Mouse (Mus musculus): ENCODE measurements around the gene Rufy3.

GRCm38 (mm10) chr5:88602030-88602429 lies 37.2 kb downstream of the Rufy3 start:
- TF ChIP-seq GATA1 (IDR thresholded peaks at IDR 0.05; ENCODE audit: low read length): no peak
- no peak for TF ChIP-seq TAL1 (IDR thresholded peaks at IDR 0.05; ENCODE audit: low read length)

All from erythroblast, embryonic 14.5 days (primary cell).